Mouse (Mus musculus) heart, adult 2 months (tissue): ENCODE results near the gene Cttnbp2nl.

Experiments
- CTCF ChIP-seq: fragments of 200-600 bp; IDR thresholded peaks from 2 replicates; pipeline ENCODE4 v1.8.1; 2022; ENCODE audit warnings: antibody characterized with exemption, mild to moderate bottlenecking, moderate library complexity
- EP300 ChIP-seq: fragments of 200-500 bp; IDR thresholded peaks from 2 replicates; pipeline ENCODE4 v1.6.1; 2011; ENCODE audit warnings: low read depth, low read length, control low read depth; ENCODE audit not compliant: insufficient read depth
- POLR2A ChIP-seq: fragments of 200-500 bp; IDR thresholded peaks from 2 replicates; pipeline ENCODE4 v1.6.1; 2011; ENCODE audit warnings: mild to moderate bottlenecking, low read depth, low read length, control low read depth; ENCODE audit not compliant: insufficient read depth

- TF ChIP-seq CTCF (no peak), POLR2A (no peak), EP300 (no peak)
Measured at GRCm38 (mm10) chr3:105014908-105015307, 38.0 kb downstream of the Cttnbp2nl start.
